Mouse (Mus musculus) monocyte, adult 59 days (primary cell): Measurements from ENCODE around the gene Gm20828. TPM values are rescaled to one million over a fixed set of nuclear protein-coding genes. Genes with fewer than 3 reads are reported as not detected.

Experiments used
- total RNA-seq, 2 experiments: library from RNA; stranded (reverse); gene quantifications; one replicate each; pipeline ENCODE4 v1.2.4; 2023

The Gm20828 gene
- total RNA-seq, result not detected

GRCm38 (mm10) chrY:11199274-11199673, at the start of gene Gm20828:
Gene Gm20828 (minus strand): TSS chrY:11199374.

